Mouse (Mus musculus): Measurements from ENCODE around the gene Klf6.

Klf6 gene

GRCm38 (mm10) chr13:5863408-5863891 lies 2.2 kb downstream of the Klf6 start:
- peak; percentile 39 to 45 for DNase-seq

- no peak for DNase-seq
Measured at GRCm38 (mm10) chr13:5864265-5865097, 3.2 kb downstream of the Klf6 start.

GRCm38 (mm10) chr13:5865098-5865415 lies 3.8 kb downstream of the Klf6 start:
- no peak for DNase-seq

- DNase-seq, result no peak
Measured at GRCm38 (mm10) chr13:5866091-5866490, 4.8 kb downstream of the Klf6 start.

- no peak for DNase-seq
Measured at GRCm38 (mm10) chr13:5866532-5866931, 5.2 kb downstream of the Klf6 start.

- no peak for DNase-seq
Measured at GRCm38 (mm10) chr13:5868376-5868775, 7.1 kb downstream of the Klf6 start.

- no peak for DNase-seq
Measured at GRCm38 (mm10) chr13:5869433-5869832, 8.2 kb downstream of the Klf6 start.

- DNase-seq, result no peak
Measured at GRCm38 (mm10) chr13:5869842-5870241, 8.6 kb downstream of the Klf6 start.

GRCm38 (mm10) chr13:5870382-5871272 lies 9.3 kb downstream of the Klf6 start:
- DNase-seq, result peak; percentile 9 to 17

- no peak for DNase-seq
Measured at GRCm38 (mm10) chr13:5871414-5871813, 10.1 kb downstream of the Klf6 start.

- DNase-seq, result no peak
Measured at GRCm38 (mm10) chr13:5873681-5874080, 12.4 kb downstream of the Klf6 start.

GRCm38 (mm10) chr13:5875478-5875877 lies 14.2 kb downstream of the Klf6 start:
- DNase-seq, result no peak

- no peak for DNase-seq
Measured at GRCm38 (mm10) chr13:5878748-5879147, 17.5 kb downstream of the Klf6 start.

- DNase-seq, result no peak
Measured at GRCm38 (mm10) chr13:5886810-5887209, 25.5 kb downstream of the Klf6 start.

- DNase-seq, result no peak
Measured at GRCm38 (mm10) chr13:5888164-5888563, 26.9 kb downstream of the Klf6 start.

GRCm38 (mm10) chr13:5888731-5889130 lies 27.4 kb downstream of the Klf6 start:
- DNase-seq, result no peak

GRCm38 (mm10) chr13:5890035-5890434 lies 28.8 kb downstream of the Klf6 start:
- DNase-seq, result no peak

- no peak for DNase-seq
Measured at GRCm38 (mm10) chr13:5892684-5893447, 31.6 kb downstream of the Klf6 start.

GRCm38 (mm10) chr13:5894910-5895309 lies 33.6 kb downstream of the Klf6 start:
- no peak for DNase-seq

GRCm38 (mm10) chr13:5895851-5896250 lies 34.6 kb downstream of the Klf6 start:
- DNase-seq, result peak; percentile 25 to 32

GRCm38 (mm10) chr13:5897176-5897959 lies 36.1 kb downstream of the Klf6 start:
- no peak for DNase-seq

GRCm38 (mm10) chr13:5899021-5899420 lies 37.7 kb downstream of the Klf6 start:
- no peak for DNase-seq

Data from cerebellum, postnatal 10 days (tissue).